Mouse (Mus musculus) midbrain, embryonic 14.5 days (tissue): ENCODE measurements around the gene Muc4. TPM values are rescaled to one million over a fixed set of nuclear protein-coding genes. Genes with fewer than 3 reads are reported as not detected.

Experiments used
- ATAC-seq: fragments of 200-750 bp; cut with Nextera tagmentation; 2 replicates; pipeline ENCODE4 v1.8.0; 2017; ENCODE audit warnings: moderate number of reproducible peaks, moderate library complexity; ENCODE audit not compliant: low FRiP score, low TSS enrichment
- DNase-seq: peaks from one replicate; pipeline ENCODE4 v3.0.0-alpha.2; 2015
- H3K27ac ChIP-seq: fragments of 300-500 bp; sonication (generic); replicated peaks from 2 replicates; pipeline ENCODE4 v1.5.1; 2014; ENCODE audit warnings: mild to moderate bottlenecking, low read depth, low read length, moderate library complexity
- H3K27me3 ChIP-seq: fragments of 300-500 bp; sonication (generic); 2 replicates; pipeline ENCODE4 v1.6.1; 2014; ENCODE audit warnings: low read length, control low read depth, mixed read lengths; ENCODE audit not compliant: control insufficient read depth, insufficient read depth
- H3K36me3 ChIP-seq: fragments of 300-500 bp; sonication (generic); 2 replicates; pipeline ENCODE4 v1.6.1; 2014; ENCODE audit warnings: low read length, control low read depth; ENCODE audit not compliant: control insufficient read depth, insufficient read depth
- H3K4me1 ChIP-seq: fragments of 300-500 bp; sonication (generic); 2 replicates; pipeline ENCODE4 v1.6.1; 2014; ENCODE audit warnings: mild to moderate bottlenecking, antibody characterized with exemption, low read length, control low read depth; ENCODE audit not compliant: control insufficient read depth, insufficient read depth
- H3K4me2 ChIP-seq: fragments of 300-500 bp; sonication (generic); 2 replicates; pipeline ENCODE4 v1.6.1; 2014; ENCODE audit warnings: mild to moderate bottlenecking, low read length, moderate library complexity
- H3K4me3 ChIP-seq: fragments of 300-500 bp; sonication (generic); replicated peaks from 2 replicates; pipeline ENCODE4 v1.5.1; 2014; ENCODE audit warnings: low read depth, low read length
- H3K9ac ChIP-seq: fragments of 300-500 bp; sonication (generic); replicated peaks from 2 replicates; pipeline ENCODE4 v1.6.1; 2014; ENCODE audit warnings: mild to moderate bottlenecking, low read length, moderate library complexity
- H3K9me3 ChIP-seq: fragments of 300-500 bp; sonication (generic); 2 replicates; pipeline ENCODE4 v1.6.1; 2016; ENCODE audit warnings: low read length, control low read depth, mixed read lengths; ENCODE audit not compliant: control insufficient read depth
- WGBS: fragments of 180-500 bp; shearing (Covaris S2); extraction: QIAGEN DNeasy Blood & Tissue Kit; methylation state at CpG from one replicate; pipeline ENCODE4 v1.1.7; 2014; 5-methylcytosine and 5-hydroxymethylcytosine counted together
- polyA plus RNA-seq: library from polyadenylated mRNA; unstranded; fragments of >200 nt; fragmentation: Nextera tagmentation; extraction: Ambion mirVana; gene quantifications from 2 replicates; pipeline ENCODE4 v1.2.1, GENCODE M21; 2014

Gene Muc4
- polyA plus RNA-seq, 1 experiment from 2014 or later: 0.16 TPM

DNA sequence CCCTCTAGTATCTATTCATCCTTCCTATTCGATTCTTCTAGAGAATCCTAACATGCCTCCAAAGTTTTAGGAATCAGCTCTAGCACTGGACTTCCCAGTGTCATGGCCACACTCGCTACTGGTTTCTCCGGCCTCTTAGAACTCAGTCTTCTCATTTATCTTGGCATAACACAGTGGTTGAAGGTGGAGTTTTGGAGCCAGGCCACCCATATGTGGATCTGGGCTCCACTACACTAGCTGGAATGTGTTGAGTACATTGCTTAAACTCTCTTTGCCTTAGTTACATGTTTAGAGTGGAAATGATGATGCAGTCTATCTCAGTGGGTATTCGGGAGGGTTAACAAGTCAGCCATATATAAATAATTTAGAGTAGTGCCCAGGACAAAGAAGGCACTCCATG, 82.3 kb downstream of the Muc4 start:
- no peak overlapping the region for H3K27ac ChIP-seq
- peaks cover 21% of the 10 kb centered on the region; the same call in 1 of the 2 replicates for H3K36me3 ChIP-seq
- no peak overlapping the region for H3K4me2 ChIP-seq
- H3K9me3 ChIP-seq: no peaks in the 10 kb centered on the region
- H3K9ac ChIP-seq: no peak overlapping the region
- no peak for DNase-seq
- 93% methylated on average over 4 of the region's 4 CpGs for WGBS
- no peak for ATAC-seq
- H3K4me1 ChIP-seq: 0 out of 2 replicates have a peak, but pooled peaks cover 3% of the 10 kb centered on the region
- H3K27me3 ChIP-seq: no peaks in the 10 kb centered on the region
- H3K4me3 ChIP-seq: no peak overlapping the region

DNA sequence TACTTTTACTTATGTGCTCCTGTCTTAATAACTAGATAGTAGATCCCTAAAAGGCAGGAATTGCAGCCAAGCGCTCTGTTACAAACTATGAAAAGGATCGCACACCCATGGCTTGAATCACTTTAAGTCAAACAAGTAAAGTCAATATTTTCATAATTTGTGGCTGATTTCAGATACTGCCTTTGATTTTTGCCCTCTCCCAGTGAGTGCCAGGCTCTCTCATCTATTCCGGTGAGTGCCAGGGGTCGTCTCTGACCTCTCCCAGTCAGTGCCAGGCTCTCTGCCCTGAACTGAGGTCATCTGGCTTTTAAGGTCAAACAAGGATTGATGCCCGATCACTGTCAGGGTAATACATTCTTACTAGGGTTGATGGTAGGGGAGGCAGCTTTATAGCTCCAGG, 82.8 kb downstream of the Muc4 start:
- Histone ChIP-seq H3K9ac (no peak overlapping the region), H3K9me3 (no peaks in the 10 kb centered on the region), H3K4me1 (0 out of 2 replicates have a peak, but pooled peaks cover 3% of the 10 kb centered on the region), H3K27me3 (no peaks in the 10 kb centered on the region), H3K27ac (no peak overlapping the region), H3K4me3 (no peak overlapping the region), H3K36me3 (peaks cover 25% of the 10 kb centered on the region), H3K4me2 (no peak overlapping the region)
- ATAC-seq (no peak), DNase-seq (no peak)
- WGBS: 89% methylated on average over 5 of the region's 5 CpGs

DNA sequence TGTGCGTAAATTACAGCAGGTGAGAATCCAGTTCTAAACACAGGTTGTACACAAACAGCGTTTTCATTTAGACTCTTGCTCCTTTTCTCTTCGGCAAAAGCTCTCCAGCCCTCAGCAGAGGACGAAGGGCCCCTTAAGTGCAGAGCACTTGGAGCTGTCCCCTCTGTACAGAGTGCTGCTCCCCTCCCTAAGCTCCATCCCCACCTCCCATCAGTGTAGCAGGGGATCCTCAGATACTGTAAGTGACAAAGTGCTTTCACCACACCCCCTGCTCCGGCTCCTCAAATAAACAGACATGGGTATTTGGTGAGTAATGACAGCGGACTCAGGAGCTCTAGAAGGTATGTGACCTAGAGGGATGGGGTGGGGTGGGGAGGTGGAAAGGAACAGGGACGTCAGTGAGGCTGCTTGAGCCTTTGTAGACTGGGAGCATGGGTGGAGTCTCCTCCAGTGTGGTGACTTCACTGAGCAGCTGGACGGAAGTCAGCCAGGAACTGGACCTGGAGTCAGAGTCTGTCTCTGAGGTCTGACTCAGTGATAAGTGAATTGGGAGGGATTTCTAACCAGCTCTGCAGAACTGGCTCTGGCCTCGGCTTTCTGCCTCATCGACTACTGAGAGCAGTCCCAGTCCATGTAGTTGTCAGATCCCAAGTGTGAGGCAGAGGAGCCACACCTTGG, 86.2 kb downstream of the Muc4 start:
- DNase-seq (no peak), ATAC-seq (no peak)
- H3K27ac ChIP-seq: no peak overlapping the region
- H3K4me1 ChIP-seq: no peaks in the 10 kb centered on the region
- no peaks in the 10 kb centered on the region for H3K9me3 ChIP-seq
- H3K4me2 ChIP-seq: no peak overlapping the region
- H3K36me3 ChIP-seq: peaks cover 59% of the 10 kb centered on the region
- 82% methylated on average over 10 of the region's 10 CpGs for WGBS
- H3K4me3 ChIP-seq: no peak overlapping the region
- H3K9ac ChIP-seq: no peak overlapping the region
- H3K27me3 ChIP-seq: no peaks in the 10 kb centered on the region

DNA sequence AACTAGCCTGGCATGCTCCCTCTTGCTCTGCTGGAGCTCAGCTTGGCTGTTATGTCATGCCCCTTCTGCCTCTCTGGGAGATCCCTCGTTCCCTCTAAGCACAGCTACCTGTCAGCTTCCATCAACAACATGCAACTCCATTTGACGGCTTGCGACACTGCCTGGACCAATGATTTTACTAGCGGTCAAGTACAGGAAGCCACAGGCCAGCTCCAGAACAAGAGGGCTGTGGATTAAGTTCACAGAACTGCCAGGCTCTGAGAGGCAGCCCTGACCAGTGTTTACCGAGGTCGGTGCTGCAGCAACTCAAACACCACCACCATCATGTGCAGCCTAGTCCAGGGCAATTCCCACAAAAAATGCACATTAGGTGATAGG, 86.8 kb downstream of the Muc4 start:
- Histone ChIP-seq H3K4me1 (no peaks in the 10 kb centered on the region), H3K4me3 (no peak overlapping the region), H3K9me3 (no peaks in the 10 kb centered on the region), H3K4me2 (no peak overlapping the region), H3K36me3 (peaks cover 64% of the 10 kb centered on the region), H3K27me3 (no peaks in the 10 kb centered on the region), H3K27ac (no peak overlapping the region), H3K9ac (no peak overlapping the region)
- DNase-seq (no peak), ATAC-seq (no peak)
- 92% methylated on average over 6 of the region's 6 CpGs for WGBS

GRCm38 (mm10) chr16:32822881-32823280, 87.2 kb downstream of the Muc4 start:
- WGBS: 86% methylated on average over 5 of the region's 5 CpGs
- H3K9ac ChIP-seq: no peak overlapping the region
- no peaks in the 10 kb centered on the region for H3K27me3 ChIP-seq
- no peak for ATAC-seq
- no peak overlapping the region for H3K4me2 ChIP-seq
- DNase-seq: no peak
- no peak overlapping the region for H3K4me3 ChIP-seq
- no peaks in the 10 kb centered on the region for H3K9me3 ChIP-seq
- peaks cover 68% of the 10 kb centered on the region for H3K36me3 ChIP-seq
- H3K27ac ChIP-seq: no peak overlapping the region
- no peaks in the 10 kb centered on the region for H3K4me1 ChIP-seq

GRCm38 (mm10) chr16:32823487-32823886, 87.8 kb downstream of the Muc4 start:
- peaks cover 73% of the 10 kb centered on the region for H3K36me3 ChIP-seq
- H3K4me2 ChIP-seq: no peak overlapping the region
- no peak overlapping the region for H3K9ac ChIP-seq
- 96% methylated on average over 8 of the region's 8 CpGs for WGBS
- H3K27ac ChIP-seq: no peak overlapping the region
- ATAC-seq (no peak), DNase-seq (no peak)
- H3K9me3 ChIP-seq: no peaks in the 10 kb centered on the region
- no peak overlapping the region for H3K4me3 ChIP-seq
- no peaks in the 10 kb centered on the region for H3K27me3 ChIP-seq
- no peaks in the 10 kb centered on the region for H3K4me1 ChIP-seq

DNA sequence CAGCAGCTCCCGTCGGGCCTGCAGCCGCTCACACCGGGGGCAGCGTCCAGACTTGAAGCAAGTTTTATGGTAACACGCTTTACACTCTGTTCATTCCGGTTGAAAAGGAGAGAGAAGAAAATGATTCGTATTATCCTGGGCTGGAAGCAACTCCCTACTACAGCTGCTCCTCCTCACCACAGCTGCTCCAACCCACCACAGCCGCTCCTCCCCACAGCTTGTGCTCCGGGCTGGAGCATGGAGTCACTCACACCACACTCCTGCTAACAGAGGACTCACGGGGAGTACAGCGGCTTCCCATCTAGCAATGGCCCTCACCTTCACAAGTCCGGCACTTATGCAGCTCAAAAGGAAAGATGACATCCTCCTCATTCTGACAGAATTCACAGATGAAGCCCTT, 88.4 kb downstream of the Muc4 start:
- H3K27me3 ChIP-seq: no peaks in the 10 kb centered on the region
- H3K36me3 ChIP-seq: peaks cover 78% of the 10 kb centered on the region
- H3K4me1 ChIP-seq: no peaks in the 10 kb centered on the region
- H3K9ac ChIP-seq: no peak overlapping the region
- no peak overlapping the region for H3K4me2 ChIP-seq
- no peak overlapping the region for H3K27ac ChIP-seq
- 97% methylated on average over 13 of the region's 13 CpGs for WGBS
- H3K9me3 ChIP-seq: no peaks in the 10 kb centered on the region
- no peak overlapping the region for H3K4me3 ChIP-seq
- ATAC-seq: no peak
- DNase-seq: no peak

GRCm38 (mm10) chr16:32825380-32825779, 89.7 kb downstream of the Muc4 start:
- Histone ChIP-seq H3K4me2 (no peak overlapping the region), H3K9me3 (no peaks in the 10 kb centered on the region), H3K4me1 (no peaks in the 10 kb centered on the region), H3K4me3 (no peak overlapping the region), H3K36me3 (peaks cover 87% of the 10 kb centered on the region), H3K9ac (no peak overlapping the region), H3K27me3 (no peaks in the 10 kb centered on the region), H3K27ac (no peak overlapping the region)
- DNase-seq (no peak), ATAC-seq (no peak)
- WGBS: 87% methylated on average over 12 of the region's 12 CpGs

DNA sequence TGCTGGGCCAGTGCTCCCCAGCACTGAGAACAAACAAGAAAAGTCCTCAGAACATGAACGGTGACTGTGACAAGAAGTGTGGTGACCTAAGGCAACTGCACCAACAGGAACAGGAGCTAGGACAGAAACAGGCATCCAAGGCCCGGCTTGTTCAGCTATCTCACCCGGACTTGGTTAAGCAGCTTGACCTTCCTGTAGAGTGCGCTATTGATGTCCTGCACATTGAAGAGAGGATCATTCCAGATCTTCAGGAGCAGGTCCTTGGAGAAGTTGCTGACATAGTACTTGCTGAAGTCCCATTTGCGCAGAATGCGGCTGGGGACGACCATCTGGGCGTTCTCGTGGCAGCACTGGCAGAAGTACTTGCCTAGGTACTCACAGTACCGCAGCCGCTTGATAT, 90.8 kb downstream of the Muc4 start:
- no peak overlapping the region for H3K4me3 ChIP-seq
- H3K27me3 ChIP-seq: no peaks in the 10 kb centered on the region
- no peak for ATAC-seq
- H3K27ac ChIP-seq: no peak overlapping the region
- H3K36me3 ChIP-seq: peaks cover 84% of the 10 kb centered on the region
- no peaks in the 10 kb centered on the region for H3K9me3 ChIP-seq
- DNase-seq: no peak
- no peak overlapping the region for H3K9ac ChIP-seq
- 97% methylated on average over 11 of the region's 11 CpGs for WGBS
- H3K4me2 ChIP-seq: no peak overlapping the region
- H3K4me1 ChIP-seq: no peaks in the 10 kb centered on the region
